9 mouse cellular contexts compared by ENCODE assay signal in genomic region chr17:6783756-6784357, GRCm38 (mm10). TPM values are rescaled to one million over a fixed set of nuclear protein-coding genes. Genes with fewer than 3 reads are reported as not detected.
DNase-seq lines count a peak whose midpoint lies in the region; ATAC-seq and TF ChIP-seq lines count a peak whose summit lies in the region.
"Had no signal": no experiment of that assay in that cellular context is flagged by ENCODE, and none has a peak within 500 bp of the region (broad histone marks: within the 10 kb centered on the region; RNA-seq: fewer than 3 reads in every experiment).

No protein-coding gene starts in this region.

- intact Hi-C loops in heart, postnatal 25 days (cut with DNase I), result loop anchor here (2.0 to 5.0 kb wide), 2 partner anchors 42 to 45 kb away; no protein-coding TSS in a partner anchor

- peak overlapping the region; percentile 87; the same call in 1 of the 2 replicates for H3K4me3 ChIP-seq in heart, postnatal 0 days (ENCODE audit: low read depth, low read length)
- H3K4me3 ChIP-seq in forebrain, embryonic 12.5 days (replicated peaks), result peak overlapping the region; percentile 78
- peak overlapping the region; percentile 76 for H3K4me3 ChIP-seq in limb, embryonic 13.5 days
- H3K4me3 ChIP-seq in neural tube, embryonic 14.5 days (ENCODE audit: low read depth, low read length), result no peak overlapping the region; the same call in 1 of the 2 replicates

- no peak for DNase-seq in heart, postnatal 0 days (ENCODE audit: low spot score)
- DNase-seq in heart, postnatal 25 days (ENCODE audit: low spot score), result no peak
- no peak for DNase-seq in right cerebral cortex, postnatal 25 days
- DNase-seq in thymus, postnatal 10 days (ENCODE audit: low spot score in 2 of 2), result no peak
- DNase-seq in gastrocnemius, postnatal 10 days, result no peak

- ATAC-seq in heart, postnatal 0 days (ENCODE audit: insufficient read depth, low read depth), result no peak
- no peak for ATAC-seq in forebrain, embryonic 12.5 days (ENCODE audit: low FRiP score)
- ATAC-seq in limb, embryonic 13.5 days (ENCODE audit: low FRiP score, low read depth), result no peak
- ATAC-seq in neural tube, embryonic 14.5 days (ENCODE audit: low read depth), result no peak

- peak overlapping the region; percentile 90; the same call in 1 of the 2 replicates for H3K4me2 ChIP-seq in heart, postnatal 0 days (ENCODE audit: low read depth, low read length)
- H3K4me2 ChIP-seq in forebrain, embryonic 12.5 days, result peak overlapping the region; percentile 94
- H3K4me2 ChIP-seq in limb, embryonic 13.5 days (replicated peaks), result peak overlapping the region; percentile 74
- peak overlapping the region; percentile 89; the same call in 1 of the 2 replicates for H3K4me2 ChIP-seq in neural tube, embryonic 14.5 days (ENCODE audit: low read depth, low read length)

- TF ChIP-seq CTCF in heart, postnatal 0 days (IDR thresholded peaks at IDR 0.05; ENCODE audit: low read depth), result no peak

- no peak overlapping the region for H3K27ac ChIP-seq in heart, postnatal 0 days (ENCODE audit: low read depth)
- H3K27ac ChIP-seq in forebrain, embryonic 12.5 days, result no peak overlapping the region
- H3K27ac ChIP-seq in limb, embryonic 13.5 days, result no peak overlapping the region
- H3K27ac ChIP-seq in neural tube, embryonic 14.5 days (ENCODE audit: low read depth, low read length), result no peak overlapping the region

- H3K27me3 ChIP-seq in heart, postnatal 0 days (ENCODE audit: control insufficient read depth, insufficient read depth, low read length), result no peaks in the 10 kb centered on the region
- H3K27me3 ChIP-seq in forebrain, embryonic 12.5 days, result peaks cover 39% of the 10 kb centered on the region; the same call in 1 of the 2 replicates
- H3K27me3 ChIP-seq in limb, embryonic 13.5 days, result peaks cover 22% of the 10 kb centered on the region
- peaks cover 2% of the 10 kb centered on the region; the same call in 1 of the 2 replicates for H3K27me3 ChIP-seq in neural tube, embryonic 14.5 days (ENCODE audit: control insufficient read depth, insufficient read depth, low read length)
- H3K27me3 ChIP-seq: Patski had no signal

- no peaks in the 10 kb centered on the region for H3K36me3 ChIP-seq in heart, postnatal 0 days (replicated peaks; ENCODE audit: control insufficient read depth, insufficient read depth, low read length)
- no peaks in the 10 kb centered on the region for H3K36me3 ChIP-seq in forebrain, embryonic 12.5 days (replicated peaks)
- H3K36me3 ChIP-seq in limb, embryonic 13.5 days, result no peaks in the 10 kb centered on the region
- H3K36me3 ChIP-seq in neural tube, embryonic 14.5 days (ENCODE audit: control insufficient read depth, insufficient read depth, low read length), result no peaks in the 10 kb centered on the region

- WGBS in heart, postnatal 0 days, result 53% methylated on average over 10 of the region's 10 CpGs
- 45% methylated on average over 10 of the region's 10 CpGs for WGBS in forebrain, embryonic 12.5 days
- WGBS in limb, embryonic 13.5 days, result 52% methylated on average over 10 of the region's 10 CpGs
- 40% methylated on average over 10 of the region's 10 CpGs for WGBS in neural tube, embryonic 14.5 days

- no peak overlapping the region for H3K9ac ChIP-seq in heart, postnatal 0 days (replicated peaks; ENCODE audit: low read depth, low read length)
- 0 out of 2 replicates have a peak overlapping the region, but pooled peaks have one; percentile 82 for H3K9ac ChIP-seq in forebrain, embryonic 12.5 days
- H3K9ac ChIP-seq in limb, embryonic 13.5 days, result no peak overlapping the region
- H3K9ac ChIP-seq in neural tube, embryonic 14.5 days (replicated peaks; ENCODE audit: low read depth, low read length), result no peak overlapping the region

- H3K4me1 ChIP-seq in heart, postnatal 0 days (ENCODE audit: control insufficient read depth, insufficient read depth), result peaks cover 22% of the 10 kb centered on the region
- peaks cover 31% of the 10 kb centered on the region for H3K4me1 ChIP-seq in forebrain, embryonic 12.5 days
- H3K4me1 ChIP-seq in limb, embryonic 13.5 days, result peaks cover 29% of the 10 kb centered on the region
- H3K4me1 ChIP-seq in neural tube, embryonic 14.5 days (ENCODE audit: control insufficient read depth, insufficient read depth, low read length), result peaks cover 8% of the 10 kb centered on the region; the same call in 1 of the 2 replicates

- no peaks in the 10 kb centered on the region for H3K9me3 ChIP-seq in heart, postnatal 0 days (replicated peaks; ENCODE audit: control insufficient read depth, low read length)
- no peaks in the 10 kb centered on the region for H3K9me3 ChIP-seq in forebrain, embryonic 12.5 days
- no peaks in the 10 kb centered on the region for H3K9me3 ChIP-seq in limb, embryonic 13.5 days
- H3K9me3 ChIP-seq in neural tube, embryonic 14.5 days (ENCODE audit: control insufficient read depth, low read length), result no peaks in the 10 kb centered on the region

- TF ChIP-seq EP300 in heart, postnatal 0 days (IDR thresholded peaks at IDR 0.05; ENCODE audit: low read depth), result no peak

RNA-seq across cellular contexts. Expression of gene Ezr, which starts 1.3 kb away (rescaled TPM):
- 91.3 and 103 TPM in 2 replicates for total RNA-seq in heart, postnatal 0 days (2014; rRNA removed; ENCODE audit: low replicate concordance)
- 126 and 141 TPM in 2 replicates for polyA plus RNA-seq in heart, postnatal 0 days (2015; fragmentation: Nextera tagmentation; extraction: Ambion mirVana)
- 10 to 100 TPM; 39.3 to 43.6 TPM for total RNA-seq in heart, postnatal 25 days (2021)
- 115 and 122 TPM in 2 replicates for polyA plus RNA-seq in forebrain, embryonic 12.5 days (2016; fragmentation: Nextera tagmentation; extraction: Ambion mirVana)
- 47.5 and 51.9 TPM in 2 replicates for polyA plus RNA-seq in limb, embryonic 13.5 days (2015; fragmentation: Nextera tagmentation; extraction: Ambion mirVana)
- 50.5 and 62.8 TPM in 2 replicates for polyA plus RNA-seq in neural tube, embryonic 14.5 days (2014; fragmentation: Nextera tagmentation; extraction: Ambion mirVana)
- 10 to 100 TPM; 24.0 to 24.9 TPM for total RNA-seq in gastrocnemius, postnatal 10 days (2021)
